Mouse (Mus musculus): Measurements from ENCODE around the gene Slc11a2.

GRCm38 (mm10) chr15:100419901-100420745, 4.7 kb downstream of the Slc11a2 start:
- TF ChIP-seq GATA1 (IDR thresholded peaks at IDR 0.05; ENCODE audit: borderline replicate concordance, low read length) (no peak), FLI1 (IDR thresholded peaks at IDR 0.05; ENCODE audit: low read length) (no peak)
